Mouse (Mus musculus): Measurements from ENCODE around the gene Enox1.

- TF ChIP-seq POLR2AphosphoS2 (IDR thresholded peaks at IDR 0.05; ENCODE audit: insufficient read length, low read depth) (no peak), POLR2A (IDR thresholded peaks at IDR 0.05; ENCODE audit: insufficient read length, low read depth) (no peak), TCF3 (IDR thresholded peaks at IDR 0.05; ENCODE audit: insufficient read length, low read depth) (no peak), TCF12 (IDR thresholded peaks at IDR 0.05; ENCODE audit: insufficient read depth, poor library complexity, severe bottlenecking) (no peak), MYOG (IDR thresholded peaks at IDR 0.05; ENCODE audit: control insufficient read depth in 1 of 3, insufficient read depth in 1 of 3, insufficient read length in 2 of 3, low read depth in 2 of 3) (no peak), MAX (IDR thresholded peaks at IDR 0.05; ENCODE audit: low read depth) (no peak)
Measured at GRCm38 (mm10) chr14:77561808-77562583, 405.4 kb downstream of the Enox1 start.

Data from myocyte (in vitro differentiated cells).